Mouse (Mus musculus) stomach, postnatal 0 days (tissue): ENCODE data around the gene Eef1a1.

Source experiments
- CTCF ChIP-seq: IDR thresholded peaks from 2 replicates; pipeline ENCODE4 v1.5.1; 2016; ENCODE audit warnings: antibody characterized with exemption, low read depth, mild to moderate bottlenecking, moderate library complexity
- EP300 ChIP-seq: optimal IDR thresholded peaks from 2 replicates; pipeline ENCODE3; 2016; ENCODE audit warnings: antibody characterized with exemption

GRCm38 (mm10) chr9:78504679-78505078 is 15.7 kb upstream of the Eef1a1 start:
- TF ChIP-seq CTCF (no peak), EP300 (no peak)
